Mouse (Mus musculus) liver, adult 2 months (tissue): ENCODE data around the gene Mgat4b. TPM values are rescaled to one million over a fixed set of nuclear protein-coding genes. Genes with fewer than 3 reads are reported as not detected.

ENCODE experiments used
- DNase-seq: peaks from one replicate; pipeline ENCODE4 v3.0.0-alpha.2; 2011; ENCODE audit warnings: low read depth, low spot score; ENCODE audit errors: extremely low read depth
- H3K27ac ChIP-seq: fragments of 200-500 bp; replicated peaks from 2 replicates; pipeline ENCODE4 v1.5.1; 2012; ENCODE audit warnings: low read depth, mild to moderate bottlenecking, control low read depth, inconsistent platforms, low read length; ENCODE audit not compliant: insufficient read depth
- H3K27me3 ChIP-seq: fragments of 200-500 bp; 2 replicates; pipeline ENCODE4 v1.6.1; 2012; ENCODE audit warnings: mild to moderate bottlenecking, moderate library complexity, low read length, inconsistent platforms; ENCODE audit not compliant: control insufficient read depth, insufficient read depth
- H3K36me3 ChIP-seq: fragments of 200-500 bp; 2 replicates; pipeline ENCODE4 v1.6.1; 2012; ENCODE audit warnings: low read length, inconsistent platforms; ENCODE audit not compliant: control insufficient read depth, insufficient read depth
- H3K4me1 ChIP-seq: fragments of 200-500 bp; 2 replicates; pipeline ENCODE4 v1.6.1; 2011; ENCODE audit warnings: low read length; ENCODE audit not compliant: control insufficient read depth, insufficient read depth
- H3K4me3 ChIP-seq: fragments of 200-500 bp; 2 replicates; pipeline ENCODE4 v1.5.1; 2011; ENCODE audit warnings: low read depth, mild to moderate bottlenecking, control low read depth, low read length, moderate library complexity; ENCODE audit not compliant: insufficient read depth
- H3K79me2 ChIP-seq: fragments of 200-500 bp; 2 replicates; pipeline ENCODE4 v1.6.1; 2012; ENCODE audit warnings: inconsistent platforms, mild to moderate bottlenecking, low read length, moderate library complexity; ENCODE audit not compliant: control insufficient read depth, insufficient read depth
- H3K9ac ChIP-seq: fragments of 200-500 bp; 2 replicates; pipeline ENCODE4 v1.6.1; 2012; ENCODE audit warnings: low read depth, mild to moderate bottlenecking, control low read depth, inconsistent platforms, low read length
- CTCF ChIP-seq: fragments of 200-500 bp; IDR thresholded peaks from 2 replicates; pipeline ENCODE4 v1.5.1; 2011; ENCODE audit warnings: low read depth, low read length, control low read depth
- POLR2A ChIP-seq: fragments of 200-500 bp; IDR thresholded peaks from 2 replicates; pipeline ENCODE4 v1.6.1; 2011; ENCODE audit warnings: low read length, control low read depth; ENCODE audit not compliant: insufficient read depth; ENCODE audit errors: extremely low read depth
- WGBS: fragments of 180-500 bp; shearing (Covaris S2); methylation state at CpG from one replicate; pipeline ENCODE4 v1.1.7; 2018; 5-methylcytosine and 5-hydroxymethylcytosine counted together
- polyA plus RNA-seq: library from polyadenylated mRNA; depleted of rRNA; stranded (reverse); fragments of >200 nt; gene quantifications from 2 replicates; pipeline ENCODE4 v1.2.3, GENCODE M21; 2012
- total RNA-seq: library from RNA; depleted of rRNA; stranded (reverse); fragments of >200 nt; gene quantifications from 2 replicates; pipeline ENCODE4 v1.2.3, GENCODE M21; 2014

Gene Mgat4b
- total and polyA plus RNA-seq, 2 experiments, result 9.8 to 26.3 TPM

- Histone ChIP-seq H3K27me3 (no peaks in the 10 kb centered on the region), H3K4me1 (peaks cover 38% of the 10 kb centered on the region), H3K4me3 (peak overlapping the region; percentile 92), H3K9ac (peak overlapping the region; percentile 80), H3K27ac (peak overlapping the region; percentile 96), H3K79me2 (peaks cover 14% of the 10 kb centered on the region; the same call in 1 of the 2 replicates), H3K36me3 (peaks cover 19% of the 10 kb centered on the region)
- peak; percentile 74 for DNase-seq
- TF ChIP-seq POLR2A (no peak), CTCF (no peak)
- WGBS, result 73% methylated on average over 3 of the region's 3 CpGs
These were observed 801 bp downstream of the Mgat4b start for GRCm38 (mm10) chr11:50211322-50212059.

- Histone ChIP-seq H3K36me3 (peaks cover 12% of the 10 kb centered on the region; the same call in 1 of the 2 replicates), H3K27me3 (no peaks in the 10 kb centered on the region), H3K4me1 (peaks cover 31% of the 10 kb centered on the region), H3K9ac (0 out of 2 replicates have a peak overlapping the region, but pooled peaks have one; percentile 37), H3K4me3 (no peak overlapping the region), H3K27ac (peak overlapping the region; percentile 96), H3K79me2 (peaks cover 12% of the 10 kb centered on the region; the same call in 1 of the 2 replicates)
- 34% methylated on average over 3 of the region's 3 CpGs for WGBS
- DNase-seq, result peak; percentile 68
- no peak for TF ChIP-seq CTCF
- no peak for TF ChIP-seq POLR2A
These were observed 1.5 kb downstream of the Mgat4b start for GRCm38 (mm10) chr11:50212060-50212739.

- DNase-seq, result peak; percentile 71
- Histone ChIP-seq H3K36me3 (peaks cover 4% of the 10 kb centered on the region; the same call in 1 of the 2 replicates), H3K27me3 (no peaks in the 10 kb centered on the region), H3K4me3 (peak overlapping the region; percentile 2; the same call in 1 of the 2 replicates), H3K27ac (peak overlapping the region; percentile 96), H3K79me2 (peaks cover 11% of the 10 kb centered on the region; the same call in 1 of the 2 replicates), H3K4me1 (peaks cover 22% of the 10 kb centered on the region), H3K9ac (peak overlapping the region; percentile 37)
- 11% methylated on average over 11 of the region's 11 CpGs for WGBS
- TF ChIP-seq POLR2A (no peak), CTCF (no peak)
These were observed 2.4 kb downstream of the Mgat4b start for GRCm38 (mm10) chr11:50212848-50213758.

- H3K79me2 ChIP-seq, result peaks cover 5% of the 10 kb centered on the region; the same call in 1 of the 2 replicates
- H3K9ac ChIP-seq, result no peak overlapping the region
- no peak overlapping the region for H3K4me3 ChIP-seq
- DNase-seq, result no peak
- TF ChIP-seq POLR2A (no peak), CTCF (no peak)
- peaks cover 17% of the 10 kb centered on the region for H3K4me1 ChIP-seq
- no peak overlapping the region for H3K27ac ChIP-seq
- H3K36me3 ChIP-seq, result no peaks in the 10 kb centered on the region
- H3K27me3 ChIP-seq, result no peaks in the 10 kb centered on the region
- 89% methylated on average over 6 of the region's 6 CpGs for WGBS
These were observed 3.9 kb downstream of the Mgat4b start for GRCm38 (mm10) chr11:50214631-50215030.

GRCm38 (mm10) chr11:50215633-50216032, 4.9 kb downstream of the Mgat4b start:
- DNase-seq, result no peak
- WGBS, result 82% methylated on average over 9 of the region's 9 CpGs
- Histone ChIP-seq H3K79me2 (no peaks in the 10 kb centered on the region), H3K36me3 (no peaks in the 10 kb centered on the region), H3K4me3 (no peak overlapping the region), H3K27me3 (no peaks in the 10 kb centered on the region), H3K27ac (no peak overlapping the region), H3K4me1 (peaks cover 17% of the 10 kb centered on the region), H3K9ac (no peak overlapping the region)
- TF ChIP-seq CTCF (no peak), POLR2A (no peak)
